Mouse (Mus musculus): Measurements from ENCODE around the gene Mgll. TPM values are rescaled to one million over a fixed set of nuclear protein-coding genes. Genes with fewer than 3 reads are reported as not detected.

Mgll gene
- polyA plus RNA-seq, 1 experiment from 2014 or later: 43.6 TPM

DNA sequence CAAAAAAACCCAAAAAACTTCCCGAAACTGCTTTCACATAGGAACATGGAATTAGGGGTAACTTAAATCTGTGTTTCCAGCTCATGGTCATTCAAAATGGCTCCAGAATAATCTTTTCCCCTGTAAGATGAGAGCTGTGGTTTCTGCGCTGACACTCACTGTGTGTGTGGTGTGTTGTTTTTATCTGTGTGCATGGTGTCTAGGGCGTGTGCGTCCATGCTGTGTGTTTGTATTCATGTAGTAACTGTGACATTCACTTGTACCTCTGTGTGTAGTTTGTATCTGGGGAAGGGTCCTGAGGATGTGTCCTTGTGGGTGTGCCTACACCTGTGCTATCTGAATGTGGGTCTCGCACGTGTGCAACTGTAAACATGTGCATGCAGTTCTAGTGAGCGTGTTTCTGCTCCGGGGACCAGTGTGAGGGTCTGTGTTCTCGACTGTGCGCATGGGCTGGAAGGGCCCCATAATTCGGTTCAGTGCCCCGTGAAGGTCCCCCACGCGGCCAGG lies 353 bp upstream of the Mgll start:
- H3K27ac ChIP-seq: peak overlapping the region; percentile 77
- no peak for DNase-seq (ENCODE audit: low spot score)
- WGBS: 30% methylated on average over 14 of the region's 14 CpGs

GRCm38 (mm10) chr6:88725590-88725989 lies 1.4 kb downstream of the Mgll start:
- ATAC-seq (replicated peaks; ENCODE audit: low FRiP score, low read depth): no peak
- no peaks in the 10 kb centered on the region for H3K36me3 ChIP-seq (ENCODE audit: insufficient read depth, low read length)
- H3K4me1 ChIP-seq (replicated peaks; ENCODE audit: insufficient read depth, low read length): peaks cover 12% of the 10 kb centered on the region
- H3K4me3 ChIP-seq (replicated peaks; ENCODE audit: low read depth, low read length): peak overlapping the region; percentile 71; the same call in 1 of the 2 replicates
- WGBS: 41% methylated on average over 7 of the region's 7 CpGs
- no peaks in the 10 kb centered on the region for H3K27me3 ChIP-seq (ENCODE audit: insufficient read depth, low read length)
- H3K9ac ChIP-seq (ENCODE audit: low read depth, low read length): no peak overlapping the region
- H3K27ac ChIP-seq: peak overlapping the region; percentile 82
- H3K9me3 ChIP-seq (replicated peaks; ENCODE audit: low read length): no peaks in the 10 kb centered on the region
- peak overlapping the region; percentile 99 for H3K4me2 ChIP-seq (ENCODE audit: low read length)
- DNase-seq (ENCODE audit: low spot score): peak; percentile 43
- peak; percentile 60 for TF ChIP-seq CTCF (IDR thresholded peaks at IDR 0.05; ENCODE audit: low read depth)

More for the DNA sequence above, 353 bp upstream of the Mgll start:
- peak overlapping the region; percentile 65 for H3K9ac ChIP-seq (ENCODE audit: low read depth, low read length)
- H3K4me2 ChIP-seq (ENCODE audit: low read length): peak overlapping the region; percentile 99
- peak; percentile 19; the same call in 1 of the 2 replicates for ATAC-seq (replicated peaks; ENCODE audit: low FRiP score, low read depth)
- H3K27me3 ChIP-seq (ENCODE audit: insufficient read depth, low read length): no peaks in the 10 kb centered on the region
- H3K4me1 ChIP-seq (replicated peaks; ENCODE audit: insufficient read depth, low read length): peaks cover 12% of the 10 kb centered on the region
- H3K36me3 ChIP-seq (ENCODE audit: insufficient read depth, low read length): no peaks in the 10 kb centered on the region
- no peak for TF ChIP-seq CTCF (IDR thresholded peaks at IDR 0.05; ENCODE audit: low read depth)
- peak overlapping the region; percentile 71 for H3K4me3 ChIP-seq (replicated peaks; ENCODE audit: low read depth, low read length)
- H3K9me3 ChIP-seq (replicated peaks; ENCODE audit: low read length): no peaks in the 10 kb centered on the region

- Histone ChIP-seq H3K27me3 (ENCODE audit: insufficient read depth, low read length) (no peaks in the 10 kb centered on the region), H3K4me2 (ENCODE audit: low read length) (peak overlapping the region; percentile 99), H3K36me3 (ENCODE audit: insufficient read depth, low read length) (no peaks in the 10 kb centered on the region), H3K9ac (ENCODE audit: low read depth, low read length) (no peak overlapping the region), H3K4me3 (replicated peaks; ENCODE audit: low read depth, low read length) (no peak overlapping the region), H3K4me1 (replicated peaks; ENCODE audit: insufficient read depth, low read length) (peaks cover 12% of the 10 kb centered on the region), H3K27ac (peak overlapping the region; percentile 82), H3K9me3 (replicated peaks; ENCODE audit: low read length) (no peaks in the 10 kb centered on the region)
- DNase-seq (ENCODE audit: low spot score) (no peak), ATAC-seq (replicated peaks; ENCODE audit: low FRiP score, low read depth) (peak; percentile 71)
- 53% methylated on average over 9 of the region's 9 CpGs for WGBS
- TF ChIP-seq CTCF (IDR thresholded peaks at IDR 0.05; ENCODE audit: low read depth): no peak
Measured at GRCm38 (mm10) chr6:88726252-88727211, 2.3 kb downstream of the Mgll start.

- TF ChIP-seq CTCF (IDR thresholded peaks at IDR 0.05; ENCODE audit: low read depth): no peak
- Histone ChIP-seq H3K9me3 (replicated peaks; ENCODE audit: low read length) (no peaks in the 10 kb centered on the region), H3K4me1 (replicated peaks; ENCODE audit: insufficient read depth, low read length) (peaks cover 14% of the 10 kb centered on the region), H3K4me2 (ENCODE audit: low read length) (no peak overlapping the region), H3K27ac (peak overlapping the region; percentile 82; the same call in 1 of the 2 replicates), H3K27me3 (ENCODE audit: insufficient read depth, low read length) (no peaks in the 10 kb centered on the region), H3K9ac (ENCODE audit: low read depth, low read length) (no peak overlapping the region), H3K36me3 (ENCODE audit: insufficient read depth, low read length) (no peaks in the 10 kb centered on the region), H3K4me3 (replicated peaks; ENCODE audit: low read depth, low read length) (no peak overlapping the region)
- no peak for DNase-seq (ENCODE audit: low spot score)
- 69% methylated on average over 5 of the region's 5 CpGs for whole genome bisulfite sequencing
- ATAC-seq (replicated peaks; ENCODE audit: low FRiP score, low read depth): no peak
Measured at GRCm38 (mm10) chr6:88727490-88727889, 3.3 kb downstream of the Mgll start.

DNA sequence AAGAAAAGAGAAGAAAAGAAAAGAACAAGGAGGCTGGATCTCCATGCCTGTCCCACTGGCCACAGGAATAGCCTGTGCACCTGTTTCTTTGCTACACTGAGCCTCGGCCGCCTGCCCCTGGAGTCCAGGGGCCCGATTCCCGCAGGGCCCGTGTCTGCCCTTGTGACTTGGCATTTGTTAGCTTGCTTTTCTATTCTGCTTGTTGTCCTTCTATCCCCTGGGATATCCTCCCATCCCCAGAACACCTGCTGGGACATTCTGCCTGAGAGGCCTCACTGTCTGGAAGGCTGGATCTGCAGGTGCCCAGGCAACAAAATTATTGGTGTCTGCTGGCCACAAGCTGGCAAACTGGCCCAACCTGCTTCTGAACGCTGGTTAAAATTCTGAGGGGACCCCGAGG lies 3.8 kb downstream of the Mgll start:
- 61% methylated on average over 7 of the region's 7 CpGs for WGBS
- ATAC-seq (replicated peaks; ENCODE audit: low FRiP score, low read depth): no peak
- H3K9ac ChIP-seq (ENCODE audit: low read depth, low read length): no peak overlapping the region
- no peak for DNase-seq (ENCODE audit: low spot score)
- H3K4me1 ChIP-seq (replicated peaks; ENCODE audit: insufficient read depth, low read length): peaks cover 17% of the 10 kb centered on the region
- no peak overlapping the region for H3K4me2 ChIP-seq (ENCODE audit: low read length)
- H3K27me3 ChIP-seq (ENCODE audit: insufficient read depth, low read length): no peaks in the 10 kb centered on the region
- no peaks in the 10 kb centered on the region for H3K9me3 ChIP-seq (replicated peaks; ENCODE audit: low read length)
- no peak overlapping the region for H3K4me3 ChIP-seq (replicated peaks; ENCODE audit: low read depth, low read length)
- no peak for TF ChIP-seq CTCF (IDR thresholded peaks at IDR 0.05; ENCODE audit: low read depth)
- no peak overlapping the region for H3K27ac ChIP-seq
- no peaks in the 10 kb centered on the region for H3K36me3 ChIP-seq (ENCODE audit: insufficient read depth, low read length)

DNA sequence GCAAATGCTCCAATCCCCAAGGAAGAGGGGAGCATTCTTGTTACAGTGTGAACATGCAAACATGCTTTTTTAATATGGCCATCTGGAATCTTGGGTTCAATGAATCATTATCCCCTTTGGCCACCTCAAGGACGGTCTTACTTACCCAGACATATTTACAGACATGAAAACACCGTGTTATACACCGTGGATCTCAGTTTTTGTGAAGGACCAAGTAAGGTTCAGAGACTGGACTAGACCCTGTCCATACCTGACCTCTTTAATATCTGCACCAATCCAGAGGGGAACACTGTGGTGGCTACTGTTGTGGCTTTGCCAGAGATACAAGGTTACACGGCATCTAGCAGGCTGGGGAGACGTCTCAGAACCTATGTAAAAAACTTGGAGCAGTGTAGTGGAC lies 4.3 kb downstream of the Mgll start:
- H3K4me2 ChIP-seq (ENCODE audit: low read length): no peak overlapping the region
- H3K36me3 ChIP-seq (ENCODE audit: insufficient read depth, low read length): no peaks in the 10 kb centered on the region
- no peak for ATAC-seq (replicated peaks; ENCODE audit: low FRiP score, low read depth)
- no peaks in the 10 kb centered on the region for H3K9me3 ChIP-seq (replicated peaks; ENCODE audit: low read length)
- no peak overlapping the region for H3K9ac ChIP-seq (ENCODE audit: low read depth, low read length)
- peaks cover 22% of the 10 kb centered on the region for H3K4me1 ChIP-seq (replicated peaks; ENCODE audit: insufficient read depth, low read length)
- TF ChIP-seq CTCF (IDR thresholded peaks at IDR 0.05; ENCODE audit: low read depth): no peak
- no peak overlapping the region for H3K27ac ChIP-seq
- 79% methylated on average over 5 of the region's 5 CpGs for WGBS
- no peak overlapping the region for H3K4me3 ChIP-seq (replicated peaks; ENCODE audit: low read depth, low read length)
- H3K27me3 ChIP-seq (ENCODE audit: insufficient read depth, low read length): no peaks in the 10 kb centered on the region
- no peak for DNase-seq (ENCODE audit: low spot score)
